Mouse (Mus musculus): Measurements from ENCODE around the gene Tbc1d14.

Gene Tbc1d14

GRCm38 (mm10) chr5:36576457-36576856 is 16.6 kb downstream of the Tbc1d14 start:
- no peak for DNase-seq (ENCODE audit: low spot score)

- no peak for DNase-seq (ENCODE audit: low spot score)
These were observed 17.3 kb downstream of the Tbc1d14 start for GRCm38 (mm10) chr5:36575745-36576144.

GRCm38 (mm10) chr5:36575227-36575626 is 17.8 kb downstream of the Tbc1d14 start:
- no peak for DNase-seq (ENCODE audit: low spot score)

GRCm38 (mm10) chr5:36574147-36574870 is 18.8 kb downstream of the Tbc1d14 start:
- no peak for DNase-seq (ENCODE audit: low spot score)

- no peak for DNase-seq (ENCODE audit: low spot score)
These were observed 19.7 kb downstream of the Tbc1d14 start for GRCm38 (mm10) chr5:36573354-36573753.

GRCm38 (mm10) chr5:36571371-36571770 is 21.7 kb downstream of the Tbc1d14 start:
- no peak for DNase-seq (ENCODE audit: low spot score)

GRCm38 (mm10) chr5:36570546-36571245 is 22.4 kb downstream of the Tbc1d14 start:
- DNase-seq (ENCODE audit: low spot score) = no peak

GRCm38 (mm10) chr5:36570098-36570497 is 23.0 kb downstream of the Tbc1d14 start:
- no peak for DNase-seq (ENCODE audit: low spot score)

GRCm38 (mm10) chr5:36568118-36568517 is 25.0 kb downstream of the Tbc1d14 start:
- no peak for DNase-seq (ENCODE audit: low spot score)

- no peak for DNase-seq (ENCODE audit: low spot score)
These were observed 25.4 kb downstream of the Tbc1d14 start for GRCm38 (mm10) chr5:36567627-36568026.

GRCm38 (mm10) chr5:36564530-36564929 is 28.5 kb downstream of the Tbc1d14 start:
- DNase-seq (ENCODE audit: low spot score) = no peak

- DNase-seq (ENCODE audit: low spot score) = no peak
These were observed 29.3 kb downstream of the Tbc1d14 start for GRCm38 (mm10) chr5:36563741-36564140.

- DNase-seq (ENCODE audit: low spot score) = no peak
These were observed 30.2 kb downstream of the Tbc1d14 start for GRCm38 (mm10) chr5:36562791-36563445.

GRCm38 (mm10) chr5:36561509-36561908 is 31.6 kb downstream of the Tbc1d14 start:
- no peak for DNase-seq (ENCODE audit: low spot score)

- DNase-seq (ENCODE audit: low spot score) = no peak
These were observed 32.6 kb downstream of the Tbc1d14 start for GRCm38 (mm10) chr5:36560490-36560889.

GRCm38 (mm10) chr5:36559510-36560235 is 33.4 kb downstream of the Tbc1d14 start:
- no peak for DNase-seq (ENCODE audit: low spot score)

- DNase-seq (ENCODE audit: low spot score) = no peak
These were observed 34.0 kb downstream of the Tbc1d14 start for GRCm38 (mm10) chr5:36559106-36559505.

GRCm38 (mm10) chr5:36558526-36558925 is 34.5 kb downstream of the Tbc1d14 start:
- DNase-seq (ENCODE audit: low spot score) = no peak

GRCm38 (mm10) chr5:36557584-36558308 is 35.3 kb downstream of the Tbc1d14 start:
- no peak for DNase-seq (ENCODE audit: low spot score)

GRCm38 (mm10) chr5:36556906-36557305 is 36.2 kb downstream of the Tbc1d14 start:
- DNase-seq (ENCODE audit: low spot score) = no peak

GRCm38 (mm10) chr5:36556289-36556688 is 36.8 kb downstream of the Tbc1d14 start:
- no peak for DNase-seq (ENCODE audit: low spot score)

GRCm38 (mm10) chr5:36554496-36554895 is 38.6 kb downstream of the Tbc1d14 start:
- DNase-seq (ENCODE audit: low spot score) = no peak
